Mouse (Mus musculus): Measurements from ENCODE around the gene C1qtnf4.
A peak's percentile ranks its signal among the peaks of the same experiment; 100 is the strongest.

C1qtnf4 gene

GRCm38 (mm10) chr2:90885218-90886041 lies at the start of gene C1qtnf4:
TSS of gene C1qtnf4 (plus strand) at chr2:90885860.
- no peak for DNase-seq (ENCODE audit: extremely low spot score, low read depth, low spot score)

GRCm38 (mm10) chr2:90838621-90839020 lies 47.0 kb upstream of the C1qtnf4 start:
- DNase-seq (ENCODE audit: extremely low spot score, low read depth, low spot score), result no peak

GRCm38 (mm10) chr2:90843666-90844065 lies 42.0 kb upstream of the C1qtnf4 start:
- DNase-seq (ENCODE audit: extremely low spot score, low read depth, low spot score), result no peak

GRCm38 (mm10) chr2:90844262-90844661 lies 41.4 kb upstream of the C1qtnf4 start:
- DNase-seq (ENCODE audit: extremely low spot score, low read depth, low spot score), result no peak

- no peak for DNase-seq (ENCODE audit: extremely low spot score, low read depth, low spot score)
Observed at GRCm38 (mm10) chr2:90845234-90845633, 40.4 kb upstream of the C1qtnf4 start.

- DNase-seq (ENCODE audit: extremely low spot score, low read depth, low spot score), result no peak
Observed at GRCm38 (mm10) chr2:90846171-90846570, 39.5 kb upstream of the C1qtnf4 start.

GRCm38 (mm10) chr2:90846597-90846954 lies 39.1 kb upstream of the C1qtnf4 start:
- no peak for DNase-seq (ENCODE audit: extremely low spot score, low read depth, low spot score)

GRCm38 (mm10) chr2:90846955-90847680 lies 38.5 kb upstream of the C1qtnf4 start, which contains the start of gene Mtch2:
TSS of gene Mtch2 (plus strand) at chr2:90847155.
- DNase-seq (ENCODE audit: extremely low spot score, low read depth, low spot score), result peak; percentile 89

- DNase-seq (ENCODE audit: extremely low spot score, low read depth, low spot score), result peak; percentile 18
Observed at GRCm38 (mm10) chr2:90847681-90848050, 38.0 kb upstream of the C1qtnf4 start.

GRCm38 (mm10) chr2:90848331-90848730 lies 37.3 kb upstream of the C1qtnf4 start:
- no peak for DNase-seq (ENCODE audit: extremely low spot score, low read depth, low spot score)

- DNase-seq (ENCODE audit: extremely low spot score, low read depth, low spot score), result no peak
Observed at GRCm38 (mm10) chr2:90850401-90850800, 35.3 kb upstream of the C1qtnf4 start.

- DNase-seq (ENCODE audit: extremely low spot score, low read depth, low spot score), result no peak
Observed at GRCm38 (mm10) chr2:90861486-90861885, 24.2 kb upstream of the C1qtnf4 start.

- DNase-seq (ENCODE audit: extremely low spot score, low read depth, low spot score), result no peak
Observed at GRCm38 (mm10) chr2:90864184-90864583, 21.5 kb upstream of the C1qtnf4 start.

GRCm38 (mm10) chr2:90866524-90866923 lies 19.1 kb upstream of the C1qtnf4 start:
- DNase-seq (ENCODE audit: extremely low spot score, low read depth, low spot score), result no peak

GRCm38 (mm10) chr2:90870136-90870601 lies 15.5 kb upstream of the C1qtnf4 start:
- DNase-seq (ENCODE audit: extremely low spot score, low read depth, low spot score), result no peak

- no peak for DNase-seq (ENCODE audit: extremely low spot score, low read depth, low spot score)
Observed at GRCm38 (mm10) chr2:90871180-90871961, 14.3 kb upstream of the C1qtnf4 start.

- DNase-seq (ENCODE audit: extremely low spot score, low read depth, low spot score), result no peak
Observed at GRCm38 (mm10) chr2:90874025-90874424, 11.6 kb upstream of the C1qtnf4 start.

- DNase-seq (ENCODE audit: extremely low spot score, low read depth, low spot score), result no peak
Observed at GRCm38 (mm10) chr2:90875239-90875638, 10.4 kb upstream of the C1qtnf4 start.

GRCm38 (mm10) chr2:90877584-90878259 lies 7.9 kb upstream of the C1qtnf4 start:
- DNase-seq (ENCODE audit: extremely low spot score, low read depth, low spot score), result no peak

GRCm38 (mm10) chr2:90879419-90879818 lies 6.2 kb upstream of the C1qtnf4 start:
- no peak for DNase-seq (ENCODE audit: extremely low spot score, low read depth, low spot score)

Data from hindlimb bud, embryonic 11.5 days (tissue).